Mouse (Mus musculus) midbrain, embryonic 11.5 days (tissue): ENCODE data around the gene Dpm2. TPM values are rescaled to one million over a fixed set of nuclear protein-coding genes. Genes with fewer than 3 reads are reported as not detected.
A peak's percentile ranks its signal among the peaks of the same experiment; 100 is the strongest.

Experiments
- ATAC-seq: fragments of 200-750 bp; cut with Nextera tagmentation; 2 replicates; pipeline ENCODE4 v1.8.0; 2017; ENCODE audit warnings: moderate TSS enrichment, moderate library complexity; ENCODE audit not compliant: low FRiP score
- DNase-seq: peaks from one replicate; pipeline ENCODE4 v3.0.0; 2015; ENCODE audit warnings: low spot score; ENCODE audit errors: missing footprints
- H3K27ac ChIP-seq: fragments of 300-500 bp; sonication (generic); 2 replicates; pipeline ENCODE4 v1.5.1; 2014; ENCODE audit warnings: low read depth, low read length
- H3K27me3 ChIP-seq: fragments of 300-500 bp; sonication (generic); 2 replicates; pipeline ENCODE4 v1.6.1; 2014; ENCODE audit warnings: mild to moderate bottlenecking, low read length, moderate library complexity, mixed read lengths; ENCODE audit not compliant: control insufficient read depth, insufficient read depth
- H3K36me3 ChIP-seq: fragments of 300-500 bp; sonication (generic); 2 replicates; pipeline ENCODE4 v1.6.1; 2014; ENCODE audit warnings: mild to moderate bottlenecking, low read length, moderate library complexity, mixed read lengths; ENCODE audit not compliant: control insufficient read depth, insufficient read depth
- H3K4me1 ChIP-seq: fragments of 300-500 bp; sonication (generic); 2 replicates; pipeline ENCODE4 v1.6.1; 2014; ENCODE audit warnings: low read length; ENCODE audit not compliant: control insufficient read depth, insufficient read depth
- H3K4me2 ChIP-seq: fragments of 300-500 bp; sonication (generic); 2 replicates; pipeline ENCODE4 v1.6.1; 2014; ENCODE audit warnings: mild to moderate bottlenecking, moderate library complexity
- H3K4me3 ChIP-seq: fragments of 300-500 bp; sonication (generic); 2 replicates; pipeline ENCODE4 v1.5.1; 2014; ENCODE audit warnings: low read depth, low read length
- H3K9ac ChIP-seq: fragments of 300-500 bp; sonication (generic); 2 replicates; pipeline ENCODE4 v1.6.1; 2014; ENCODE audit warnings: low read length
- H3K9me3 ChIP-seq: fragments of 300-500 bp; sonication (generic); 2 replicates; pipeline ENCODE4 v1.6.1; 2016; ENCODE audit warnings: low read length; ENCODE audit not compliant: control insufficient read depth
- WGBS: fragments of 180-500 bp; shearing (Covaris S2); extraction: QIAGEN DNeasy Blood & Tissue Kit; methylation state at CpG from one replicate; pipeline ENCODE4 v1.1.7; 2014; 5-methylcytosine and 5-hydroxymethylcytosine counted together
- polyA plus RNA-seq: library from polyadenylated mRNA; unstranded; fragments of >200 nt; fragmentation: Nextera tagmentation; extraction: Ambion mirVana; gene quantifications from 2 replicates; pipeline ENCODE4 v1.2.1, GENCODE M21; 2014

Gene Dpm2
- polyA plus RNA-seq, 1 experiment from 2014 or later = 110 TPM

DNA sequence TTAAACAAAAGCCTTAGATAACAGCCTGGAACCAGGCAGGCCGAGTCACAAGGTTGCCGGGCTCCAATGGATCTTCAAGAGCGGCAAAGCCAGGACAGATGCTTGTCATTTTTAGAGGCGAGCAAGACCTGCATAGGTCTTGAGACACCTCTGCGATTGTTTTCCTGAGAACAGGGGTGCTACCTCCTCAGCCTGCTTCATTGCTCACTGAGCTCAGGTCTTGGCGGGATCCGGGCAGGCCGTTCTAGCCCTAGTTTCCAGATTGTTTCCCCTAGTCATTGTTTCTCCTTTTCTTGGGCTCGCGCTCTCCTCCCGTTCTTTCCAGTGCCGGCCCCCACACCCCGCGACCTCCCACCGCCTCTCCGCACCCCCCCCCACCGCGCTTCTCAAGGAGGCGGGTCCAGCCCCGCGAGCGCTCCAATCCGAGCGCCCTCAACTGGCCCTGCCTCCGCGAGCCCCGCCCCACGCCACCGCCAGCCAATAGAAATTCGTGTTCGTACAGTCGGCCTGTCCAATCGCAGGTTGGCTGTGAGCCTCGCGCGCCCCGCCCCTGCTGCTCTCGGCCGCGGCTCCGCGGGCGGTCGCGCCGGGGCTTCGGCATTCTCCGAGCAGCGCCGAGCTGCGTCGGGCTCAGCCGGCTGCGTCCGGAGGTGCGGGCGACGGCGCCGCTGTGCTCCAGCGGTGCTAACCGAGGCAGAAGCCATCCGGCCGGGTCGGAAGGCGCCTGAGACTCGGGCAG lies 35.8 kb upstream of the Dpm2 start, which contains the start of gene Fam102a:
Gene Fam102a (plus strand): TSS at position 600 of the 739 bp plus-strand sequence.
- H3K4me1 ChIP-seq = peaks cover 51% of the 10 kb centered on the region
- DNase-seq = peak; percentile 99

DNA sequence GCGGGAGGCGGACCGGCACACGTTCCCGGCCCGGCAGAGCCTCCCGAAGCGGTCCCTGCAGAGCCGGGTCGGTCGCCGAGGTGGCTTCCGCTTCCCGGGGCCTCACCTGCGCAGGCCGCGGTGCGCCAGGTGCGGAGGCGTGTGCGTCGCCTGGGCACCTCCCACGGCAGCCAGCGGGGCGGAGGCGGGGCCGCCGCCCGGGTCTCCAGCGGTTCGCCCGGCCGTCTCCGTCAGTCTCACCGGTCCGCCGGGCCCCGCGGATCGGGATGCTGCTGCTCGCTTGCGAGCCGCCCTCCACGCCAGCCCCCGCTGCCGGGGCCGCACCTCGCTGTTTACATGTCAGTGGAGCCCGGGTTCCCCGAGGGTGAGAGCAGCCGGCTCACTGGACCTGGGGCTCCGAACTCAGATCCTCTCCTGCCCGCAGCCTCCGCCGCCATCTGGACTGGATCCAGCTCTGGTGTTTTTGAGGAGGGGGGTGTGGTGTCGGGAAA lies 35.1 kb upstream of the Dpm2 start:
- Histone ChIP-seq H3K36me3 (no peaks in the 10 kb centered on the region), H3K4me3 (peak overlapping the region; percentile 80), H3K4me1 (peaks cover 53% of the 10 kb centered on the region), H3K9ac (peak overlapping the region; percentile 91), H3K27ac (peak overlapping the region; percentile 76), H3K27me3 (no peaks in the 10 kb centered on the region), H3K9me3 (no peaks in the 10 kb centered on the region), H3K4me2 (peak overlapping the region; percentile 79)
- WGBS = under 1% methylated on average over 47 of the region's 56 CpGs
- ATAC-seq (peak; percentile 26), DNase-seq (peak; percentile 89)

More for the DNA sequence above, 35.8 kb upstream of the Dpm2 start, which contains the start of gene Fam102a:
- peak; percentile 97 for ATAC-seq
- peak within 1 kb of the TSS; percentile 91 for H3K27ac ChIP-seq
- peak within 1 kb of the TSS; percentile 91 for H3K9ac ChIP-seq
- 1% methylated on average over 67 of the region's 67 CpGs for WGBS
- no peaks in the 10 kb centered on the region for H3K36me3 ChIP-seq
- H3K4me3 ChIP-seq = peak within 1 kb of the TSS; percentile 80
- peak within 1 kb of the TSS; percentile 79 for H3K4me2 ChIP-seq
- H3K9me3 ChIP-seq = no peaks in the 10 kb centered on the region
- no peaks in the 10 kb centered on the region for H3K27me3 ChIP-seq

DNA sequence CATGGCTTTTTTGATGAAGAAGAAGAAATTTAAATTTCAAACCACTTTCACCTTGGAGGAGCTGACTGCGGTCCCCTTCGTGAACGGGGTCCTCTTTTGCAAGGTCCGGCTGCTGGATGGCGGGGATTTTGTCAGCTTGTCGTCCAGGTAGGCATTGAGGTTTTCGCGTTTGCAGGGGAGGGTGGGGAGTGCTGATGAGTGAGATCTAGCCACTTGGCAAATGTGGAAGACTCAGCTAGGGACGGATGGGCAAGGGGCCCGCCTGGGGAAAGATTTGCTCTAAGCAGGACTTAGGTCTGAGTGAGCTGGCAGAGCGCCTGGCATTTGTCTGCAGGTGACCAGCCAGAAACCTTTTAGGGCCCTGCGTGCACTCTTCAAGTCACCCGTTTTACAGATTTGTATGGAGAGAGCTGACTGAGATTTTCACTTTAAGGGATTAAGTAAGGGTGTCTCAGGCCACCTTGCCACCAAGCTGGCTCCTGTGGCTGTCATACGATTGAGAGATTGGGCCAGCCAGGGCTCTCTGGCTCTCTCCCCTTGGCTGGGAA lies 34.5 kb upstream of the Dpm2 start:
- Histone ChIP-seq H3K36me3 (no peaks in the 10 kb centered on the region), H3K27me3 (no peaks in the 10 kb centered on the region), H3K9ac (peak overlapping the region; percentile 91), H3K4me2 (peak overlapping the region; percentile 79), H3K27ac (no peak overlapping the region; the same call in 1 of the 2 replicates), H3K4me1 (peaks cover 53% of the 10 kb centered on the region), H3K4me3 (peak overlapping the region; percentile 80), H3K9me3 (no peaks in the 10 kb centered on the region)
- ATAC-seq = no peak
- DNase-seq = peak; percentile 92
- WGBS = 2% methylated on average over 14 of the region's 14 CpGs

DNA sequence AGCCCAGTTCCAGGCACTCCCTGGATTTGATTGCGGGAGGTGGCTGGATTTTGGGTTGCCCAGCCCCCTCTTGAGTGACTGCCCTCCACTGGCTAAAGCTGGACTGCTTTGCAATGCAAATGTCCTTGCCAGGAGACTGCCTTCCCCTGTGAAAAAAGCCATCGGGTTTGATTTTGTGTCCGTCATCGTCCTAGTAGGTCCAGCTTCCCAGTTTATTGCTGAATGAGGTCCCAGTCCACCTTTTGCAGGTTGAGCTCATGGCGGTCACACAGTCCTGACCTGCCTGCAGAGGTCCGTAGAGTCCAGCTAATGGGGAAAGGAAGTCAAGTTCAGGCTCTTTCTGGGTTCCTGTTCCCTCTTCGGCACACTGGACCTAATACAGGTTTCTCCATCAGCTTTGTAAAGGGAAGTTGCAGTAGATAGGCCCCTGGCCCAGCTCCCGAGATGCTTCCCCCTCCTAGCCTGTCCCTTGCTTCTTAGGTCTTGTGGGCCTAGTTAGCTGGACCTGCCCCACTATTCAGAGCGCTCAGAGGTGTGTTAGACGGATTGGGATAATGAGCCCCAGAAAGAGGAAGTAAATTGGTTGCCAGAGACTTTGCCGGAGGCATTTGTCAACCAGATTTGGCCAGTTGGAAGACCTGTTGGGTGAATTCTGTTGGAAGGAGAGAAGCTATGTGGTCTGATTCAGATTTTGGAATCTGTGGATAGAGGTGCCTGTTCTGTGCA lies 33.9 kb upstream of the Dpm2 start:
- Histone ChIP-seq H3K27ac (peak overlapping the region; percentile 48; the same call in 1 of the 2 replicates), H3K4me3 (peak overlapping the region; percentile 80), H3K9ac (peak overlapping the region; percentile 91), H3K4me2 (peak overlapping the region; percentile 79), H3K4me1 (peaks cover 53% of the 10 kb centered on the region), H3K9me3 (no peaks in the 10 kb centered on the region), H3K36me3 (no peaks in the 10 kb centered on the region), H3K27me3 (no peaks in the 10 kb centered on the region)
- ATAC-seq = no peak
- peak; percentile 93 for DNase-seq
- WGBS = 4% methylated on average over 11 of the region's 11 CpGs

- no peaks in the 10 kb centered on the region for H3K27me3 ChIP-seq
- peaks cover 53% of the 10 kb centered on the region for H3K4me1 ChIP-seq
- DNase-seq = peak; percentile 84
Observed at GRCm38 (mm10) chr2:32537360-32537905, 33.2 kb upstream of the Dpm2 start.

GRCm38 (mm10) chr2:32537941-32538340 lies 32.7 kb upstream of the Dpm2 start:
- WGBS = 84% methylated on average over 5 of the region's 5 CpGs
- H3K9ac ChIP-seq = peak overlapping the region; percentile 91
- no peak for ATAC-seq

More at GRCm38 (mm10) chr2:32537360-32537905, 33.2 kb upstream of the Dpm2 start:
- no peaks in the 10 kb centered on the region for H3K9me3 ChIP-seq
- peak overlapping the region; percentile 80 for H3K4me3 ChIP-seq
- H3K27ac ChIP-seq = 0 out of 2 replicates have a peak overlapping the region, but pooled peaks have one; percentile 48
- H3K4me2 ChIP-seq = peak overlapping the region; percentile 79
- ATAC-seq = no peak
- WGBS = 10% methylated on average over 9 of the region's 9 CpGs
- H3K36me3 ChIP-seq = no peaks in the 10 kb centered on the region
- peak overlapping the region; percentile 91 for H3K9ac ChIP-seq

DNA sequence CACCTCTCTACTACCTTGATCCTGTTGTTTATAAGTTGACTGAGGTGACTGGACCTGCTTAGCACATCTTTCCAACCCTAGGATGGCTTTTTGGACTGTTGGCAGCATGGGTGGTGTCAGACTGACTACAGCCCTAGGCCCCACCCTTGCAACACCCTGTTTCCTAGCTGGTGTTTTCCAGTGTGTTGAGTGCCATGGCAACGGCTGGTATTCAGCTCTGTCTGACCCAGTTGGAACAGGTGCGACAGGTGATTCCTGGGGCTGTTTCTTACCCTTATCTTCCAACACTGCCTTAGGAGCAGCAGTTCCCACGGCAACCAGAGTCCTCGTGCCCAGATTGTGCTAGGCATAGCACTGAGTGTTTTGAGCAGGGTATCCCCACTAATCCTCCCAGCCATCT lies 32.2 kb upstream of the Dpm2 start:
- Histone ChIP-seq H3K9ac (no peak overlapping the region; the same call in 1 of the 2 replicates), H3K9me3 (no peaks in the 10 kb centered on the region), H3K36me3 (no peaks in the 10 kb centered on the region), H3K27me3 (no peaks in the 10 kb centered on the region), H3K27ac (no peak overlapping the region), H3K4me2 (no peak overlapping the region), H3K4me3 (no peak overlapping the region), H3K4me1 (peaks cover 53% of the 10 kb centered on the region)
- no peak for DNase-seq
- WGBS = 72% methylated on average over 4 of the region's 4 CpGs
- ATAC-seq = no peak

More at GRCm38 (mm10) chr2:32537941-32538340, 32.7 kb upstream of the Dpm2 start:
- H3K27me3 ChIP-seq = no peaks in the 10 kb centered on the region
- H3K4me3 ChIP-seq = peak overlapping the region; percentile 80
- H3K27ac ChIP-seq = no peak overlapping the region
- no peak for DNase-seq
- H3K4me2 ChIP-seq = peak overlapping the region; percentile 79
- no peaks in the 10 kb centered on the region for H3K9me3 ChIP-seq
- no peaks in the 10 kb centered on the region for H3K36me3 ChIP-seq
- peaks cover 53% of the 10 kb centered on the region for H3K4me1 ChIP-seq

GRCm38 (mm10) chr2:32539452-32539981 lies 31.1 kb upstream of the Dpm2 start:
- Histone ChIP-seq H3K4me3 (no peak overlapping the region), H3K9ac (no peak overlapping the region), H3K36me3 (no peaks in the 10 kb centered on the region), H3K4me1 (peaks cover 44% of the 10 kb centered on the region), H3K27me3 (no peaks in the 10 kb centered on the region), H3K9me3 (no peaks in the 10 kb centered on the region), H3K4me2 (no peak overlapping the region), H3K27ac (no peak overlapping the region)
- WGBS = 85% methylated on average over 14 of the region's 14 CpGs
- ATAC-seq (no peak), DNase-seq (no peak)
